Mouse (Mus musculus) thymus, postnatal 0 days (tissue): ENCODE measurements around the gene Scgb1b30. TPM values are rescaled to one million over a fixed set of nuclear protein-coding genes. Genes with fewer than 3 reads are reported as not detected.
"Not testable (repeated sequence)": the region's sequence is repeated elsewhere in the genome, so short reads cannot be mapped to it uniquely, and the experiment has no call there.

Experiments used
- DNase-seq: peaks from one replicate; pipeline ENCODE4 v3.0.0-alpha.2; 2015; ENCODE audit warnings: low spot score
- polyA plus RNA-seq: library from polyadenylated mRNA; unstranded; fragments of >200 nt; fragmentation: Nextera tagmentation; extraction: Ambion mirVana; gene quantifications from 2 replicates; pipeline ENCODE4 v1.2.1, GENCODE M21; 2015

The Scgb1b30 gene
- not detected in 2 replicates for polyA plus RNA-seq

DNA sequence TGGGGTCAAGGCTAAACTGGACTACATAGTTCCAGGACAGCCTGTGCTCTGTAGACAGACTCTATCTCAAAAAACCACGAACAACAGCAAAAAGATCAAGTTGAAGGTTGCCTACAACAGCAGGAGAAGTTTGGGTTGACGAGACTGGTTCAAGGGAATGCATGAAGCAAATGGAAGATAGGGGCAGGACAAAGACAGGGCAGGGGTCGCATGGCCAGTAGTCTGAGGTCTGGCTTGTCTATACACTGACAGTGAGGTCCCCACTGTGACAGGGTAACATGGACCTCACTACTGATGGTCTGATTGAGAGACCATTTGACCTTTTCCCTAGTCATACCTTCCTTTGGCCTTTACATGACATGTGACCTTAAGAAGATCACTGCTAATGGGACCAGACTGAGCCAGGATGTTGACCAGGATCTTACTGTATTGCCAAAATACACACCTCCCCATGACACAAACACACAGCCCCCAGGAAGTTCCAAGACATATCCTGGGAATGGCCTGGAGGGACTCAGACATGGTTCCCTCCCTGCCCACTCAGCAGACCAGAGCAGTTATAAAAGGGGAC lies at the start of gene Scgb1b30:
TSS of gene Scgb1b30 (plus strand) at position 521 of the 571 bp plus-strand sequence.
- no peak for DNase-seq

DNA sequence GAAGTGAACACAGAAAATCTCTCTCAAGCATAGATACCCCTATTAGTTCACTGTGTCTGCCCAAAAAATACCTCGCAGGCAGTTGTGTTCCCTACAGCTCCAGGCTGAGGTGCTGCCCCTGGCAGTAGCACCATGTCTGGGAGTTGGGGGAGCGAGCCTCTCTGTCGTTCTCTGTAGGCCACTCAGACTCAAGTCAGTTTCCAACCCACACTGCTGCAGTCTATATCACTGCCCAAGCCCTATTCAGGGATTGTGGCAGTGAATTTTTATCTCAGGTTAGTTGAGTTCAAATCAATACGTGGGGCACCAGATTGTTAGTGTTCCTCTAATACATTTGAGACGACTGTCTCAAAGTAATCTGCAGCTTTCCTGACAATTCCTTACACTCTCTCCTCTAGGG lies 27.1 kb upstream of the Scgb1b30 start:
- not testable (repeated sequence) for DNase-seq

DNA sequence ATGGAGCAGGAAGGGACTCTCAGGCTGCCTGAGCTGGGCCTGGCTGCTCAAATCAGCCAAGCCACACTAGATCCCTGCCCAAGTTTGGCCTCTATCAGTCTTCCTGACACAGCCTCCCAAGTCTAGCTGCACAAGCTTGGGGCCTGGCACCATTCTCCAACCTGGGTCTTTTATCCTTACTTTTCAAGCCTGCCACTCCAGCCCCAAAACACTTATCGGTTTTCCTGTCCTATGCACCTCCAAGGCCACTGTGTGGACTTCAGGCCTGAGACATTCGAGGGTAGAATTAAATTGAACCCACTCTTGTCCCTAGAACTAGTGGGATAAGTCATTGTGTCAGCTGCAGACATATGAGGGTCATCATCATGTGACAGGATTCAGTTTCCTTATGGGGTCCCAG lies 4.8 kb downstream of the Scgb1b30 start:
- no peak for DNase-seq

DNA sequence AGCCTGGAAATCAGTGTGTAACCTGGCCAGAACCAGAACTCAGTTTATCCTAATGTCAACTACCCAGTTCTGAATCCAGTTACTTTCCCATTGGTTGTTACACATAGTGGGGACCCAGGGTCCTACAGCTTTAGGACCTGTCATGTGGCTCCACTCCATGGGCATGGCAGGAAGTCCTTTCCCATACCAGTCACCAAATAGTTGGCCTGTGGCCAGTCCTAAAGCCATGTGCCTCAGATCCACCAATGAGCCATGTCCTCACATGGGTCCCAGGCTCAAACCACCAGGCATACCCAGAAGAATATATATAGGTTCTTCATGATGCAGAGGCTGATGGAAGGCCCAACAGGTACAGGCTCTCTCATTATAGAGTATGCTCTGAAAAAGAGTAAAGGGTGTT lies 6.0 kb downstream of the Scgb1b30 start:
- no peak for DNase-seq

DNA sequence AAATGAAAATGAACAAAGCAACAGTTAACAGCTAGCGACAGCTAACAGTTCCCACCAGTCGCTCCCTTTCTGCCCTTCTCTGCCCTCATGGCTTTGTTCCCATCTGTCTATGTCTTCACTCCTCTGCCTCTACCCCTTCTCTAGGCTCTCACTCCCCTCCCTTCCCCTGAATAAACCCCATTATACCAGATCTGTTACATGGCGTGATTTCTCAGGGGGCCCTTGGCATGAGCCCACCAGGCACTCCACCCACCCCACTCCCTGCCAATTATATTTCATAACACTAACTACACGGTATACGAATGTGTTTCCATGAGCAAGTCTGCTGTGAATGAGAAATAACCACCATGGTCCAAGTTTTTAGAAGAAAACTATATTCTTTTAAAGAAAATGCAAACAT lies 14.0 kb downstream of the Scgb1b30 start:
- DNase-seq = no peak

DNA sequence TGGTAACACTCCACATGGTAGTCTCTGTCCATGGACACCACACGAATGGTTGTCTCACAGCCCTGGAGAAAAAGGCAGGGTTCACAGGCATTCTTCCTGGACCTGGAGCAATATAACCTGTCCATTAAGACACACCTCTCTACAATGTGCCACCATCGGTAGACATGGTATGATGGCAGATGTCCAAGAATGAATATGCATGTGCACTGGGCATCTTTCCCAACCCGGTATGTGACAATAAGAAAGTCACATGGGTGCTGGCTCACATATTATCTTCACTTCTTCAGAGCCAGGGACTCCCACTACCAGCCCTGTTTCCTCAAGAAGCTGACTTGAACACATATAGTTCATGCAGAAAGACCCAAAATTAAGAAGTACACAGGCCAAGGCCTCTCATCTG lies 21.4 kb downstream of the Scgb1b30 start:
- no peak for DNase-seq

DNA sequence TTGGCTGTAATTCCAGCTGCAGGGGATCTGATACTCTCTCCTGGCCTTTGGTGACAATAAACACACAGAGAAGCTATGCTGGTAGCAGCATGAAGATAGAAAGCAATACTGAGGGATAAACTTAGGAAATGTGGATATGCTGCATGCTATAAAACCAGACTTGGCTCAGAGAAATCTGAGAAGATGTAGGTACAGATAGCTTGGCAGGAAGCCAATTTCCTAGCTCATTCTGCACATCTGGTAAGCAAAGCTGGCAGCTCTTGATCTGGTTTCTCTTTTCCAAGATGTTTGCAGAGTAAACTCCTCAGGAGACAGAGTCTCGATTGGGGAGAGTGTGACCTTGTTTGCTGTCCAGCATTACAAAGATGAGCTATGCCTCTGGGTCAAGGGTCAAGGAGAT lies 25.4 kb downstream of the Scgb1b30 start:
- not testable (repeated sequence) for DNase-seq

DNA sequence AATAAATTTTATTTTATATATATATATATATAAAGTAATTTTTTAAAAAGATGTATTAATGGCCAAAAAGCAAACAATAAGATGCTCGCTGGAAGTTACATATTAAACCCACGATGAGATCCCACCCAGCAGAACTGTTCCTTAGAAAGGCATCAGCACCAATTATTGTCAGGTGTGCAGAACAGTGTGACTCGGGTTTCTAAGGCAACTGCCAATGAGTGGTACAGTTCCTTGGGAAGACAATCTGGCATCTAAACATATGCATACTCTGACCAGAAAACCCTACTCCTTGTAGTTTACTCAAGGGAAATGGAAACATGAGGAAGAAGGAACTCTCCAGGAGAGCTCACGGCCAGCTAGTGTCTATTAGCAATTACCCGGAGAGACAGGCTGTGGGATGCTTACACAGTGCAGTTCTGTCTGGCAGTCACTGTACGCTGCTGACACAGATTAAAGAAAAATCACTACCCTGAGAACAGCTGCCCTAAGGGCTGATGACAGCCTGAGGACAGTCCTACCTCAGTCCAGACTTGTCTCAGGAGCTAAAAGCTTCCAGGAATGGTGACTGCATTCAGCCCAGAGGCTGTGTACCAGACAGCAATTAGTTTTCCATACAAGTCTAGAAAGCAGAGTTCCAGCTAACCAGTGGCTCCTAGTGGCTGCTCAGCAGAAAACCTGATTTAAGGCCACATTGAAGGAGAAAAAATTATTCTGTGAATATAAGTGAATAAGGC lies 27.9 kb downstream of the Scgb1b30 start:
- DNase-seq = no peak

DNA sequence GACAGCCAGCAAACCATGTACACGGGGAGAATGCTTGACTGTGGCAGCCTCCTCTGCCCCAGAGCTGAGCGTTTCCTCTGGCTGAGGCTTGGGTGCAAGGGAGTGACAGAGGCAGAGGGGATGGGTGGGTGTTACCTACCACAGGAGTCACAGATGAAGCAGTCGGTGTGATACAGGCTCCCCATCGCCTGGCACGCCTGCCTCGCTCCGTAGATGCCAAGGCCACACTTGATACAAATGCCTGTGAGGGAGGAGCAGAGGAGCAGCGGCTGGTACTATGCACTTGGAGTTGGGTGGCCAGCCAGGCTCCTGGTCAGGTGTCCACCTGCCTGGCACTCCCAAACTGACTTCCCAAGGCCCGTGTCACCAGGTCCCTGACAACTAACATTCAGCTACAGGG lies 30.1 kb downstream of the Scgb1b30 start:
- DNase-seq = no peak

DNA sequence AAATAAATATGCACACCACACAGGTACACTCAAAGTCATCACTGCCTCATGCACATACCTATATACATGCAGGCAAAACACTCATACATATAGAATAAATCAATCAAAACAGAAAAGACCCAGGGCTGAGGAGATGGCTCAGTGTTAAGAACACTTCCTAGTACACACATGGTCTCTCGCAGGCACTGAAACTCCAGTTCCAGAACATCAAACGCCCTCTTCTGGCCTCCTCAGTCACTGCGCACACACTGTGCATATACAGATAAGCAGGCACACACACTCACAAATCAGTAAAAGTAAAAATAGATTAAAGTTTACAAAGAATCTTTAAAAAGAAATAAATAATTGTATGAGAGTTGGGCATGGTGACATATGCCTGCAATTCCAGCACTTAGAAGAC lies 31.1 kb downstream of the Scgb1b30 start:
- no peak for DNase-seq

DNA sequence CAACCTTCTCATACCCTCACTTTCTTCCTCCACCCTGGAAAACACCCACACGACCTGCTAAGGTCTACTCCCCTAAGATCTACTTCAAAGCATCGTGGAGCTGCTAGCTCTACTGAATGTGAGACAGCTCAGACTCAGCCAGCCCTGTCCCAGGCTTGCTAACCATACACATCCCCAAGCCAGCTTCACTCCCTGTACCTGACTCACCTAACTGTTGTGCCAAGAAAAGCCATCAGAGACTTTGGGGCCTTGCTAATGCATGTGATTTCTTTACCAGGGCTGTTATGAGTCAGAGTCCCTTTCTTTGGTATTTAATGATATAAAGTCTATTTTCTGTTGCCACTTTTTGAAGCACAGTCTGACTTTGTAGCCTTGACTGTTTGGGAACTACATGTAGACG lies 35.9 kb downstream of the Scgb1b30 start:
- no peak for DNase-seq

DNA sequence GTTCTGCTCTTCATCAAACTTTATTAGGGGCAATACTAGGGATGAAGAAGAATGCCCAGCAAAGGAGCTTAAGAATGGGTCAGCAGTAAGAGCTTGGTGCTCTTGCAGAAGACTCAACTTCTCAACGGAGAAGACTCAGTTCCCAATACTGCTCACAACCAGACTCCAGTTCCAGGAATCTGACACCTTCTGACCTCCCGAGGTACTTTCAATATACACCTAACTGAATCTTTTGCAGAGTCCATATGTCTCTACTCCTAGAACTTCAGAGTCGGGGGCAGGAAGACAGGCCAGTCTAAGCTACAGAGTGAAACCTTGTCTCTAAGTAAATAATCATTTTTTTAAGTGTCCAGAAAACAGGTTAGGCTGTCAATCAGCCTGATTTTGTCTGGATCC lies 36.7 kb downstream of the Scgb1b30 start:
- DNase-seq = no peak

DNA sequence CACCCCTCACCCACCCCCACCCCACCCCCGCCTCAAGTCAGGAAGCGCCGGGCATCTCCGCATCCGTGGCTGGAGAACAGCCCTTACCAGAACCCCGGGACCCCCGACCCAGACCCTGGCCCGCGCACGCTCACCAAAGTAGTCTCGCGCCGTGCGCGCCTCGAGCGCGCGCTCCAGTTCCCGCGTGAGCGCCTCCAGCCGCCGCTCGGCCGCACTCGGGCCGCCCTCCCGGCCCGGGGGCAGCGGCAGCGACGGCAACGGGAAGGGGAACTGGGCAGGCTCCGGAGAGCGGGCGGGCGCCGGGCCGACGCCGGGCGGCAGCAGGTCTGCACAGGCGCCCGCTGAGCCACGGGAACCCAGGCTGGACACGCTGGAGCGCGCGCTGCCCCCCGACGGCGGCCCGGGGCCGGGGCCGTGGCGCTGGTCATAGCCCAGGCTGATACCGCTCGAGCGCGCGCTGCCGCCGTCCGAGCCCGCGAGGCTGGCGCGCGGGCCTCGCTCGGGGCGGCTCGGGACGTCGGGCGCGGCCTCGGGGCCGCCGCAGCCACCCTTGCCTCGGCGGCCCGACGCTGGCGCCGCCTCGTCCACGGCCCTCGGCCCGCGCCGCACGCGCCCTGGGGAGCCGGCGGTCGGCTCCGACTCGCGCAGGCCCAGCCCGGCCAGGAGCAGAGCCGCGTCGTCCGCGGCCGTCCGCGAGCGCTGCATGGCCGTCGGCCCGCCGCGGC lies 37.3 kb downstream of the Scgb1b30 start:
- no peak for DNase-seq

DNA sequence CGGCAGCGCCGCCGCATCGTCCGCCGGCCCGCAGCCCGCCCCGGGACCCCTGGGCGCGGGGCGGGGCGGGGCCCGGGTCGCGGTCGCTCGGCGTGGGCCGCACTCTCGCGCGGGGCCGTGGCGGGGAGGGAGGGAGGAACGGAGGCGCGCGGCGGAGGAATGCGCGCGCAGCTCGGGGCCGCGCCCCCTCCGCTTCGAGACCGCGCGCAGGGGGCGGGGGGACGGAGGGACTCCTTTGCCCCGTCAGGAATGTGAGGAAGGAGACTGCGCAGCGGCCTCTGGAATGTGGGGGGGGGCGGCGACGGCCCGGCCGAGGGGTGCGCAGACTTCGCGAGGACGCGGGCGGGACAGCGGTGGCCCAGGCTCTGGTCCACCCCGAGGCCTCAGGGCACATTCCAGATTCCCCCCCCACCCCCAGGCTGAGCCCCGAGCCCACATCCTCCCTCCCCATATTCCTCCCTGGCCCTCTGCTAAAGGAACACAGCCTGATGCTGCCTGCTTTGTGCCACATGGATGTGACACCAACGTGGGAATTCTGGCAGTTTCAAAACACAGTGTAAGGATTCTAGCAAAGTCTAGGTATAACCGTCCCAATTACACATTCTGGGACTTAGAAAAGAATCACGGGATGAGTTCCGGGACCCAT lies 38.0 kb downstream of the Scgb1b30 start, which contains the start of gene Wtip:
TSS of gene Wtip (minus strand) at position 152 of the 646 bp plus-strand sequence.
- DNase-seq = peak; percentile 3

DNA sequence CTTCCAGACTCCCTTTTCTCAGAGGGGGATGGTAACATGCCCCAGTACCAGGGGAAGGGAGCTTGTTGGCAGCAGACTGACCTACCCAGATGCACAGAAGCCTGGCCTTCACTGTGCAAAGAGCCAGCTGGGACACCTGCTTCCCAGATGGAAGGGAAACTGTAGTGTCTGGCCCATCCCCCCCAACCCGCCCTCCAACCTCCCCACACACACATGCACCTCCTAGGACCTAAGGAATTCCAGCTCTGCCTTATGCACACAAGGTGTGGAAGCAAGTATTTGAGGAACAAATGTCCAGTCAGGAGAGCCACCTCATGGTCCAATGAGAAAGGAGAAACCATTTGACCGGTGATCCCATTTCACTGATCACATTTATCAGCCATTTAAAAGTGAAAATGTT lies 39.1 kb downstream of the Scgb1b30 start:
- DNase-seq = no peak

DNA sequence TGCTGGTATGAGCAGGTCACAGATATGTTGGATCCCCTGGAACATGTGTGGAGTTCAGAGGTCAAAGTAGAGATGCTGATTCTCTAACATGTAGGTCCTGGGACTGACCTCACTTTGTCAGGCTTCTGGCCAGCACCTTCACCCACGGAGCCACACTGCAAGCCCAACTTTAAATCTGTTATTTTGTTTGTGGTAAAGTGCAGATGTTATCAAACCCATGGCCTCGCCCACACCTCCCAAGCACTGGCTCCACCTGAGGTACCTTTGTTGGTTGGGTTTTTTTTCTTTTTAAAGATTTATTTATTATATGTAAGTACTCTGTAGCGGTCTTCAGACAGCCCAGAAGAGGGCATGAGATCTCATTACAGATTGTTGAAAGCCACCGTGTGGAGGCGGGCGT lies 44.3 kb downstream of the Scgb1b30 start:
- DNase-seq = no peak

DNA sequence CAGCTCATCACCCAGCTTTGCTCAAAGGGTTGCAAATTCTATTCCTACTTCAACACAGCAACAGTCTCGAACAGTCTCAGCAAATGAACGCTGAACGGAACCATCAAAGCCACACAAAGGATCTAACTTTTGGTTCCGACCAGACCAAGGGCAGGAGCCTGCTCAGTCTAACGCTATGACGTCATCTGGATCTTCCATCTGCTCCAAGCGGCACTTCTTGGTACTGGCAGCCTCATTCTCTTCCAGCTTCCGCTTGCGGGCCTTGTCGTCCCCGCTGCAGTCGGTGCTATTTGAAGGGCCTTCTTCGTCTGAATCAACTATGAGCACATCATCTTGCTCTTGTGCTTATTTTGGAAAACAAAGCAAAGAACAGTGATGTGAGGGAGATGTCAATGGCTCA lies 45.9 kb downstream of the Scgb1b30 start:
- DNase-seq = no peak

DNA sequence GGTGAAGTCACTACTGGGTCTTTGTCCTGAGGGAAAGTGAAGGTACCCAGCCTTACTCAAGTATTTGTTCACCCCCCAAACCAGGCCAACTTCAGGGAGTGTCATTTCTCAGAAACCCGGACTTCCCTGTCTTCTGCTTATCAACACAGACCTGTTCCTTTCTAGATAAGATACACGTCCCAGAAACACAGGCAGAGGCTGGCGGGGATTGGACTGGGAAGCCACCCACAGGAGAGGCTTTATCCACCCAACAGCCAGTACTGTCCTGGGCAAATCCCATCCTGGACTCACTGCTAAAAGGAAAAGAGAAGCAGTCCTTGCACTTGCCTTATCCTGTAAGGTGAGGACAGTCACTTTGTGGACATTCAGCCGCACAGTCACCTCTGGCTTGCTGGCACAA lies 52.0 kb downstream of the Scgb1b30 start:
- DNase-seq = no peak
